Mouse (Mus musculus): Measurements from ENCODE around the gene Taf1b. TPM values are rescaled to one million over a fixed set of nuclear protein-coding genes. Genes with fewer than 3 reads are reported as not detected.

Gene Taf1b
- total RNA-seq, 2 experiments from 2014 or later = 22.9 to 31.2 TPM

DNA sequence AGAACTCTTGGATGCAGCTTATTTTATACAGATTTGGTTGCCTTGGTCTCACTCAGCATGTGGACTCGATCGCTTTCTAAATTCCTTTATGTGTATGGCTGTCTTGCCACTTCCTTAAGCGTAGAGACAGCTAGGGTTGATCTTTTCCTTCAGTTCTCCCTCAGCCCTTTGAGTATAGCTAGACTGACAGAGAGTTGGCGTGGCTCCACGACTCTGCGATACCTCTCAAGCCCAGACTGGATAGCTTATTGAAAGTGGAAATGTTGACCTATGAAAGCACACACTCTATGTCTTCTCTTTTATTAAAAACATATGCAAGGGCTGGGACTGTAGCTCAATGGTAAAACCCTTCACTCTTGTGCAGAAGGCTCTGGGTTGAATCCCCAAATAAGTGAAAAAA is 99.2 kb downstream of the Taf1b start:
- intact Hi-C loops (cut with DNase I) = no loop called here
- no peak for DNase-seq (ENCODE audit: low spot score in 2 of 2)

DNA sequence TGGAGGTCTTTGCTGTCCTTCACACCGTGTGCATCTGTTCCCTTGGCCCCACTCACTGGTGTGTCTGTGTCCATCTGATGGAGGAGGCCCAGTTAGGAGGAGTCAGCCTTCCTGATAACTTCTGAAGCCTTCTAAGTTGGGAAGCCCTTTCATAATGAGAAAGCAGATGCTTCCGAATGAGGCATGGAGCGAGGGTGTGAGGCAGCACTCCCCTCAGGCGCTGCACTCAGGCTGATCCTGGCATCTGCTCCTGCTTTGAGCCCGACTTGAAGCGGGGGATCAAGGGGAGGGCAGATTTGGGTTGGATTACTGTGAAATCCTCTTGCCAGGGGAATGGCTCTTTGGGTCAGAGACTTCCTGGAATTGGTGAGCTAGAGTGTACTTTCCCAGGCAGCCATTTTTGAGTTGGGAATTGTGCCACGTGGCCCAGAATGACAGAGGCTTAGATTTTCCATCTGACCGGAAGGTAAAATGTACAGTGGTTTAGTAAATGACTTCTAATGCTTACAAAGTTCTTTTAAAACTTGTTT is 101.3 kb downstream of the Taf1b start:
- intact Hi-C loops (cut with DNase I) = no loop called here
- DNase-seq (ENCODE audit: low spot score in 2 of 2) = no peak

DNA sequence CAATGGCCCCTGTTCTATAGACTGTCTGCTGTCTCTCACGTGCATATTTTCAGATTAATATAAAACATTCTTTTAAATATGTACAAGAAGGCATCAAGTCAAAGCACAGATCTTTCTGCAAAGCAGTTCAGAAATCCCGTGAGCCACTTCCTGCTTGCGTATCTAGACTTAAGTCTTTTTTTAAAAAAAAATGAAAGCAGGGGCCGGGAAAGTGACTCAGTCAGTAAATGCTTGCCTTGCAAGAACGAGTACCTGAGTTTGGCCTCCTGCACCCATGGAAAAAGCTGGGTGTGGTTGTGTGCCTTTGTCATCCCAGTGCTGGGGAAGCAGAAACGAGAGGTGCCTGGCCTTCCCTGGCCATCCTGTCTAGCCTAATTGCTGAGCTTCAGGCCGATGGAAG is 101.9 kb downstream of the Taf1b start:
- intact Hi-C loops (cut with DNase I) = loop anchor here (2.0 to 5.0 kb wide), 2 partner anchors 97 to 129 kb away; no protein-coding TSS in a partner anchor
- DNase-seq (ENCODE audit: low spot score in 2 of 2) = no peak

DNA sequence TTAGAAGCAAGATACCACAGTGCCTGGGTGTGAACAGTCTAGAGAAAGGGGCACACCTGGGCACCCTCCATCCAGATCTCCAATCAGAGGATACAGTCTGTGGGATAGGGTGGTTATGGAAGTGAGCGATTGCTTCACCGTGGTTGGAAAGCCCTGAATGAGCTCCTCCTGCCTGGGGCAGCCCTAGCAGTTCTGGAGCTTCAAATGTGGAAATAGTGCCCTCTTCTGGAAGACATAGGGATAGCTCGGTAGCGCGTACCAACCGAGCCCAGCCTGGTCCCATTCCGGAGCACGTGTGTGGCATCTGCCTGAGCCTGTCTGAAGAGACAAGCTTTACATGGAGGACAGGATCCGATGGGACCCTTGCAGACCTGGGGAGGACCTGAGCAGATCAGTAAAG is 102.6 kb downstream of the Taf1b start:
- intact Hi-C loops (cut with DNase I) = loop anchor here (2.0 to 5.0 kb wide), 2 partner anchors 96 to 130 kb away; no protein-coding TSS in a partner anchor

GRCm38 (mm10) chr12:24603266-24603665 is 105.1 kb downstream of the Taf1b start:
- intact Hi-C loops (cut with DNase I) = loop anchor here (5.0 kb wide), 1 partner anchor 94 kb away; no protein-coding TSS in a partner anchor
- DNase-seq (ENCODE audit: low spot score in 2 of 2) = peak; percentile 27 to 49

More for the DNA sequence above, 102.6 kb downstream of the Taf1b start:
- peak; percentile 66 to 77 for DNase-seq (ENCODE audit: low spot score in 2 of 2)

DNA sequence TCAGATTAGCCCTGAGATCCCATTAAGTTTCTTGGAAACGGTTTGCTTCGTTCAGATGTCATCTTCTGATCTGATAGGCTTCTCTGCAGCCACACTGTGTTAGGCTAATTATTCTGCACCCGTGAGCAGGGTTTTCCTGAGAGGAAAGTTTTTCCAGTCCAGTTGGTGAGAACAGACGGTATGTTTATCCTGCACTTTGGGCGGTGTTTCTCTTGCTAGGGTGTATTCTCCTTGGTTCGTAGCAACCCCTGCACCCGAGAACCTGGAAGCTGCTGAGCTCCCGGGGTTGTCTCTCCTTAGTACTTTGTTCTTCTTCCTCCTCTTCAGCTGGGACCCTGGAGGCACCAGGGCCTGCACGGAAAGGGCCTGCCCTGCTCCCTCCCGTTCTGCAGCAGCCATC is 108.0 kb downstream of the Taf1b start:
- intact Hi-C loops (cut with DNase I) = no loop called here
- DNase-seq (ENCODE audit: low spot score in 2 of 2) = no peak

Other genes with a start within 250 kb of the Taf1b start
- gene Grhl1, start 73.9 kb downstream of the Taf1b start, total RNA-seq (2021) = 10 to 100 TPM in 1 of 2 experiments, 1 to 10 TPM in 1; 9.0 to 11.3 TPM
- 1 to 10 TPM; 6.0 to 6.7 TPM for gene Klf11, start 152.9 kb downstream of the Taf1b start, total RNA-seq (2021)
- 10 to 100 TPM; 10.8 to 17.5 TPM for gene Cys1, start 183.5 kb downstream of the Taf1b start, total RNA-seq (2021)
- gene Rrm2, start 209.9 kb downstream of the Taf1b start, total RNA-seq (2021) = 1 to 10 TPM; 2.5 to 2.9 TPM

All from left cerebral cortex, postnatal 36 days (tissue).